Mouse (Mus musculus) limb, embryonic 14.5 days (tissue): ENCODE data around the gene Olfm2. TPM values are rescaled to one million over a fixed set of nuclear protein-coding genes. Genes with fewer than 3 reads are reported as not detected.

Experiments used
- ATAC-seq: fragments of 200-750 bp; cut with Nextera tagmentation; 2 replicates; pipeline ENCODE4 v1.8.0; 2017; ENCODE audit warnings: low read depth, moderate number of reproducible peaks, moderate TSS enrichment; ENCODE audit not compliant: low FRiP score
- DNase-seq: peaks from one replicate; pipeline ENCODE4 v3.0.0-alpha.2; 2015; ENCODE audit warnings: low spot score
- H3K27ac ChIP-seq: fragments of 300-500 bp; sonication (generic); replicated peaks from 2 replicates; pipeline ENCODE4 v1.5.1; 2014; ENCODE audit warnings: low read depth, mild to moderate bottlenecking, low read length, moderate library complexity, mixed read lengths
- H3K27me3 ChIP-seq: fragments of 300-500 bp; sonication (generic); 2 replicates; pipeline ENCODE4 v1.6.1; 2014; ENCODE audit warnings: low read length, mixed read lengths; ENCODE audit not compliant: control insufficient read depth, insufficient read depth
- H3K36me3 ChIP-seq: fragments of 300-500 bp; sonication (generic); 2 replicates; pipeline ENCODE4 v1.6.1; 2014; ENCODE audit warnings: mild to moderate bottlenecking, low read length, moderate library complexity, mixed read lengths; ENCODE audit not compliant: control insufficient read depth, insufficient read depth
- H3K4me1 ChIP-seq: fragments of 300-500 bp; sonication (generic); 2 replicates; pipeline ENCODE4 v1.6.1; 2014; ENCODE audit warnings: antibody characterized with exemption, low read length, mixed read lengths; ENCODE audit not compliant: control insufficient read depth, insufficient read depth
- H3K4me2 ChIP-seq: fragments of 300-500 bp; sonication (generic); replicated peaks from 2 replicates; pipeline ENCODE4 v1.6.1; 2014; ENCODE audit warnings: low read depth, mild to moderate bottlenecking, low read length, moderate library complexity; ENCODE audit not compliant: severe bottlenecking
- H3K4me3 ChIP-seq: fragments of 300-500 bp; sonication (generic); replicated peaks from 2 replicates; pipeline ENCODE4 v1.5.1; 2014; ENCODE audit warnings: low read length
- H3K9ac ChIP-seq: fragments of 300-500 bp; sonication (generic); 2 replicates; pipeline ENCODE4 v1.6.1; 2014; ENCODE audit warnings: mild to moderate bottlenecking, low read depth, low read length, moderate library complexity; ENCODE audit not compliant: severe bottlenecking
- H3K9me3 ChIP-seq: fragments of 300-500 bp; sonication (generic); 2 replicates; pipeline ENCODE4 v1.6.1; 2016; ENCODE audit warnings: low read length; ENCODE audit not compliant: control insufficient read depth
- POLR2A ChIP-seq: fragments of 200-500 bp; IDR thresholded peaks from 2 replicates; pipeline ENCODE4 v1.8.0; 2012; ENCODE audit warnings: inconsistent platforms, mild to moderate bottlenecking, moderate library complexity, borderline replicate concordance; ENCODE audit not compliant: insufficient read depth, insufficient read length; ENCODE audit errors: extremely low read depth
- WGBS: fragments of 180-500 bp; shearing (Covaris S2); extraction: QIAGEN DNeasy Blood & Tissue Kit; methylation state at CpG from one replicate; pipeline ENCODE4 v1.1.7; 2014; 5-methylcytosine and 5-hydroxymethylcytosine counted together
- polyA plus RNA-seq, 2 experiments: library from polyadenylated mRNA; depleted of rRNA in 1 of 2; stranded (reverse) in 1 of 2; unstranded in 1 of 2; fragments of >200 nt; fragmentation: Nextera tagmentation in 1 of 2; extraction: Ambion mirVana in 1 of 2; gene quantifications; 2 replicates each; pipeline versions ENCODE4 v1.2.1 to v1.2.3; 2012 to 2014

Olfm2 gene
- polyA plus RNA-seq, 2 experiments, result 4.8 to 6.9 TPM

DNA sequence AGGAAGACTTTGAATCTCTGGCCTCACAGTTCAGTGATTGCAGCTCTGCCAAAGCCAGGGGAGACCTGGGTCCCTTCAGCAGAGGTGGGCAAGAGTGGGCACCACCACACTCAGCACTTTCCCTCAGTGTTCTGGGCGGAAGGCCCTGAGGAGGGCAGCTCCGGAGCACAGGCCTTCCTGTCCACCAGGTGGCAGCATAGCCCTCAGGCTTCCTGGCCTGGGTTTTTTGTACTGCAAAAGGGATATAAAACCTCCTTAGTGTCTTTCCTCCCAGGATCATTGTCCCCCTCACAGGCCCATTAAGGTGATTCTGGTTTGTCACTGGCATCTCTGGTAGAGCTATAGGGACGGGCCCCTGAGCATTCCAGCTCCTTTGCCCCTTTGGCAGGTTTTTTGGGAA is 83.8 kb downstream of the Olfm2 start:
- Histone ChIP-seq H3K27me3 (no peaks in the 10 kb centered on the region), H3K9me3 (no peaks in the 10 kb centered on the region), H3K27ac (no peak overlapping the region), H3K4me1 (no peaks in the 10 kb centered on the region), H3K4me3 (no peak overlapping the region), H3K36me3 (peaks cover 62% of the 10 kb centered on the region), H3K9ac (no peak overlapping the region), H3K4me2 (no peak overlapping the region)
- peak; percentile 48 for DNase-seq
- TF ChIP-seq POLR2A, result no peak
- ATAC-seq, result no peak
- WGBS, result 61% methylated on average over 3 of the region's 3 CpGs

GRCm38 (mm10) chr9:20657546-20657945 is 88.6 kb downstream of the Olfm2 start:
- 79% methylated on average over 3 of the region's 3 CpGs for WGBS
- H3K4me3 ChIP-seq, result no peak overlapping the region
- no peaks in the 10 kb centered on the region for H3K9me3 ChIP-seq
- no peak overlapping the region for H3K27ac ChIP-seq
- DNase-seq (no peak), ATAC-seq (no peak)
- H3K9ac ChIP-seq, result no peak overlapping the region
- peaks cover 8% of the 10 kb centered on the region; the same call in 1 of the 2 replicates for H3K4me1 ChIP-seq
- H3K4me2 ChIP-seq, result no peak overlapping the region
- no peak for TF ChIP-seq POLR2A
- no peaks in the 10 kb centered on the region for H3K27me3 ChIP-seq
- peaks cover 73% of the 10 kb centered on the region for H3K36me3 ChIP-seq

GRCm38 (mm10) chr9:20653859-20654258 is 92.3 kb downstream of the Olfm2 start:
- 92% methylated on average over 3 of the region's 3 CpGs for WGBS
- DNase-seq, result no peak
- Histone ChIP-seq H3K4me2 (no peak overlapping the region), H3K9me3 (no peaks in the 10 kb centered on the region), H3K9ac (no peak overlapping the region), H3K27ac (no peak overlapping the region), H3K36me3 (peaks cover 49% of the 10 kb centered on the region), H3K4me1 (peaks cover 10% of the 10 kb centered on the region; the same call in 1 of the 2 replicates), H3K4me3 (no peak overlapping the region), H3K27me3 (no peaks in the 10 kb centered on the region)
- no peak for ATAC-seq
- TF ChIP-seq POLR2A, result no peak

DNA sequence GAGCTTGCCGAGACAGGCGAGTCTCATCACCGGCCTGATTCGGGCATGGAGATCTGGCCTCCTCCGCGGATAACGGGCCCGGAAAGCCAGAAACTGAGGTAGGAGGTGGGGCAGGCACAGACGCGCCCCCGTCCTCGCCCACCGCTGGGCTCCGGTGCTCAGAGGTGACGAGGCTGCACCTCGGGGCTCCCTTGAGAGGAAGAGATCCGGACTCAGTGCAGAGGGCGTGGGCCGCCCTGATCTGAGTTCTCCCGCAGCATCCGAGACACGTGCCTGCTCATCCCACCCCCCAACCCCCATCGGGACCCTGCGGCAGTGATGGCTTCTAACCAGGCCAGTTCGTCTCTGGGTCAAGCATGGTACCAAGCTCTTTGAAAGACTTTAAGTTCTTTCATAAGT is 93.9 kb downstream of the Olfm2 start:
- Histone ChIP-seq H3K4me2 (peak overlapping the region; percentile 70), H3K4me1 (peaks cover 10% of the 10 kb centered on the region; the same call in 1 of the 2 replicates), H3K9ac (peak overlapping the region; percentile 79), H3K9me3 (no peaks in the 10 kb centered on the region), H3K4me3 (peak overlapping the region; percentile 95), H3K27me3 (no peaks in the 10 kb centered on the region), H3K27ac (no peak overlapping the region; the same call in 1 of the 2 replicates), H3K36me3 (peaks cover 50% of the 10 kb centered on the region)
- under 1% methylated on average over 23 of the region's 25 CpGs for WGBS
- no peak for TF ChIP-seq POLR2A
- peak; percentile 4 for ATAC-seq
- DNase-seq, result no peak

DNA sequence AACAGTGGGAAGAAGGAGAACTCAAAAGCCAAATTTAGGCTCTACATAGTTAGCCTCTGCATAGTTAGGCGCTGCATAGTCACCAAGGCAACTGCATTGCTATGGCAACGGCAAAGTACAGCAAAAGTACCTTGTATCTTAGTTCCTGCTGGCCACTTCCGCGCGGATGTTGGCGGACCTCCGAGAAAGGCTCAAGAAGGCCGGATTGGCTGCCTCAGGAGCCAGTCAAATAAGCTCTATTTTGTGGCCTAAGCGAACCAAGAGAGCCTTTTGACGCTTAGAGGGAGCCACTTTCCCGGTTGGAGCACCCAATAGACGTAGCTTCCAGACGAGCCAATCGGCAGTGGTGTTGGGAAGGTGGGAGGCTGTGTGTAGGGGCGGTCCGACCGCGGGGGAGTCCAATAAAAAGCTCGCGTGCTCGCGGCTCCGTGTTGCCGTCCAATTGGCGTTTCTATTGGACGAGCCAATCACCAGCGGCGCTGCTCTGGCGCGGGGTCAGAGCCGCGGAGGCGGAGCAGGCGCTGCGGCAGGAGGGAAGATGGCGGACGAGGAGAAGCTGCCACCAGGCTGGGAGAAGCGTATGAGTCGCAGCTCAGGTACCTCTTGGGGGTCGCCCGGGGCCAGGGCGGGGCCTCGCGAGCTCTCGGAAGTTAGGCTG is 94.4 kb downstream of the Olfm2 start, which contains the start of gene Pin1:
Gene Pin1, plus strand, starts transcription at position 494 of the 658 bp plus-strand sequence.
- H3K4me2 ChIP-seq, result peak within 1 kb of the TSS; percentile 70
- peaks cover 10% of the 10 kb centered on the region; the same call in 1 of the 2 replicates for H3K4me1 ChIP-seq
- no peaks in the 10 kb centered on the region for H3K27me3 ChIP-seq
- ATAC-seq, result peak; percentile 99
- peak within 1 kb of the TSS; percentile 79 for H3K9ac ChIP-seq
- 0% methylated on average over 45 of the region's 45 CpGs for WGBS
- H3K4me3 ChIP-seq, result peak within 1 kb of the TSS; percentile 95
- DNase-seq, result peak; percentile 99
- peak; percentile 68; the same call in 1 of the 2 replicates for TF ChIP-seq POLR2A
- no peaks in the 10 kb centered on the region for H3K9me3 ChIP-seq
- H3K36me3 ChIP-seq, result peaks cover 47% of the 10 kb centered on the region
- H3K27ac ChIP-seq, result peak within 1 kb of the TSS; percentile 15; the same call in 1 of the 2 replicates
